Mouse (Mus musculus) lung, embryonic 16.5 days (tissue): ENCODE results near the gene Hnrnpd. TPM values are rescaled to one million over a fixed set of nuclear protein-coding genes. Genes with fewer than 3 reads are reported as not detected.

Source experiments
- ATAC-seq: fragments of 200-750 bp; cut with Nextera tagmentation; 2 replicates; pipeline ENCODE4 v1.8.0; 2017; ENCODE audit warnings: low read depth, mild to moderate bottlenecking, moderate library complexity
- H3K27ac ChIP-seq: fragments of 300-500 bp; sonication (generic); 2 replicates; pipeline ENCODE4 v1.5.1; 2014; ENCODE audit warnings: mild to moderate bottlenecking, control low read depth, low read length
- H3K27me3 ChIP-seq: fragments of 300-500 bp; sonication (generic); 2 replicates; pipeline ENCODE4 v1.6.1; 2014; ENCODE audit warnings: low read depth, low read length, mixed read lengths; ENCODE audit not compliant: control insufficient read depth, insufficient read depth
- H3K36me3 ChIP-seq: fragments of 300-500 bp; sonication (generic); 2 replicates; pipeline ENCODE4 v1.6.1; 2014; ENCODE audit warnings: low read length; ENCODE audit not compliant: control insufficient read depth, insufficient read depth
- H3K4me1 ChIP-seq: fragments of 300-500 bp; sonication (generic); replicated peaks from 2 replicates; pipeline ENCODE4 v1.6.1; 2014; ENCODE audit warnings: low read length, mixed read lengths; ENCODE audit not compliant: control insufficient read depth, insufficient read depth
- H3K4me2 ChIP-seq: fragments of 300-500 bp; sonication (generic); 2 replicates; pipeline ENCODE4 v1.6.1; 2014; ENCODE audit warnings: low read depth, low read length, control low read depth
- H3K4me3 ChIP-seq: fragments of 300-500 bp; sonication (generic); 2 replicates; pipeline ENCODE4 v1.5.1; 2014; ENCODE audit warnings: mild to moderate bottlenecking, low read length, control low read depth
- H3K9ac ChIP-seq: fragments of 300-500 bp; sonication (generic); 2 replicates; pipeline ENCODE4 v1.6.1; 2014; ENCODE audit warnings: low read length, control low read depth
- H3K9me3 ChIP-seq: fragments of 300-500 bp; sonication (generic); 2 replicates; pipeline ENCODE4 v1.6.1; 2016; ENCODE audit warnings: low read length; ENCODE audit not compliant: control insufficient read depth
- WGBS: fragments of 180-500 bp; shearing (Covaris S2); extraction: QIAGEN DNeasy Blood & Tissue Kit; methylation state at CpG from one replicate; pipeline ENCODE4 v1.1.7; 2014; 5-methylcytosine and 5-hydroxymethylcytosine counted together
- polyA plus RNA-seq: library from polyadenylated mRNA; unstranded; fragments of >200 nt; fragmentation: Nextera tagmentation; extraction: Ambion mirVana; gene quantifications from 2 replicates; pipeline ENCODE4 v1.2.1, GENCODE M21; 2015

The Hnrnpd gene
- 44.0 and 52.8 TPM in 2 replicates for polyA plus RNA-seq

DNA sequence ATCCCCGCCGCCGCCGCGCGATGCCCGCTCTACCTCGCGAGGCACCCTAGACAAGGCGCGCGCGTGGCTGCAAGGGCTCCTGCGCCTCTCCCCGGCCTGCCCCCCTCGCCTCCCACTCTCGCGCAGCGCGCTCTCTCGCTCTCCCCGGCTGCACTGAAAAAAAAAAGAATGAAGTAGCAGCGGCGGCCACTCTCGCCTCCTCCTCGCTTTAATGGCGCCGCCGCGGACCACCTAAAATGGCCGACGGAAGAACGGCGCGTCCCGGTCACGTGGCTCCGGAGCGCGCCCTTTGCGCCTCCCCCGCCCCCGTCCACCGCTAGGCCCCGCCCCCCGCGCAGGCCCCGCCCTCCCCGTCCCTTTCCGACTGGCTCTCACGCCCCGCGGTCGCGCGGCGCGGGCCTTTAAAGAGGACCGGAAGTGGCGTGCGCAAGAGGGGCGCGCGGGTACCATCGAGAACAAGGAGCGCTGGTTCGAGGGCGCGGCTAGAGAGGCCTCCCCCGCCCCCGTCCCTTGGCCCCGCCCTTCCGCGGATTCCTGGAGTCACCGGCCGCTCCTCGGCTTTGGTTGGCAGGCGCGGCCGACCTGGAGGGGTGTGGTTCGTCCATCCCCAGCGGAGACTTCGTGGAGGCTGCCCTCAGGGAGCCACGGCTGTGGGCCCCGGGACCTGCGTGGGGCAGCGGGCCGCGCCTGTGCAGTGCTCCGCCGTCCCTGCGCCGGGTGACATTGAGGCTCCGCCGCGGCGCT is at the start of gene Hnrnpd, which contains the start of gene 4930524J08Rik:
Gene Hnrnpd (minus strand): TSS at position 240 of the 744 bp plus-strand sequence.
Gene 4930524J08Rik (plus strand): TSS at position 363 of the 744 bp plus-strand sequence.
- Histone ChIP-seq H3K4me1 (peaks cover 18% of the 10 kb centered on the region), H3K27me3 (no peaks in the 10 kb centered on the region), H3K9ac (peak within 1 kb of the TSS; percentile 99), H3K9me3 (no peaks in the 10 kb centered on the region), H3K36me3 (no peaks in the 10 kb centered on the region), H3K27ac (peak within 1 kb of the TSS; percentile 99), H3K4me2 (peak within 1 kb of the TSS; percentile 70), H3K4me3 (peak within 1 kb of the TSS; percentile 97)
- under 1% methylated on average over 88 of the region's 97 CpGs for WGBS
- peak; percentile 97 for ATAC-seq

DNA sequence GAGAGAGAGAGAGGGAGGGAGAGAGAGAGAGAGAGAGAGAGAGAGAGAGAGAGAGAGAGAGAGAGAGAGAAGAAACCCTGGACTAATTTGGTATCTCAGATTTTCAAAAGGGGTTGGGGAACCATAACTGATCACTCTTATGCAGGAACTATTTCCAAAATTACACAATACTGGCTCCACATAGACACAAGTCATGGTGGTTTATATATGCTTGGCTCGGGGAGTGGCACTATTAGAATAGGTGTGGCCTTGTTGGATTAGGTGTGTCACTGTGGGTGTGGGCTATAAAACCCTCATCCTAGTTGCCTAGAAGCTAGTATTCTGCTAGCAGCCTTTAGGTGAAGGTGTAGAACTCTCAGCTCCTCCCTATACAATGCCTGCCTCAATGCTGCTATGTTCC is 46.1 kb upstream of the Hnrnpd start:
- Histone ChIP-seq H3K9ac (no peak overlapping the region), H3K9me3 (no peaks in the 10 kb centered on the region), H3K4me3 (no peak overlapping the region), H3K4me1 (peaks cover 4% of the 10 kb centered on the region), H3K27me3 (no peaks in the 10 kb centered on the region), H3K36me3 (no peaks in the 10 kb centered on the region), H3K4me2 (no peak overlapping the region), H3K27ac (no peak overlapping the region)
- ATAC-seq: no peak
- WGBS: 64% methylated on average over 1 of the region's 1 CpGs

DNA sequence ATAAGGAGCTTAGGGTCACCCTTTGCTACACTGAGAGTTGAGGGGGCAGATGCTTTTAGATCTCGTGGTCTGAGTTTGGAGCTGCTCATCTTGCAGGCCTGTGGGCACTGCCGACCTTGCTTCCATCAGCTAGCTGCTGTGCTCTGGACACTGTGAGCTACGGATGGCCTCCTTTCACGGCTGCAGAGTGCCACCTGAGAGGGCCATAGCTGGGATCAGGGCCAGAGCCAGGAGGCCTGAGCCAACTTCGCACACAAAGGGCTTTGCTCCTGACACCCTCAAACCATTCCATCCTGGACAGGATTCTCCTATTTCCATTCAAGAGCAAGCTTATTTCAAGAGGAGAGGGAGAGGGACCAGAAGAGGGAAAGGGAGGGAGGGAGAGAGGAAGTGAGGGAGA is 45.7 kb upstream of the Hnrnpd start:
- no peak overlapping the region for H3K27ac ChIP-seq
- H3K9ac ChIP-seq: no peak overlapping the region
- WGBS: 57% methylated on average over 5 of the region's 5 CpGs
- no peaks in the 10 kb centered on the region for H3K9me3 ChIP-seq
- H3K36me3 ChIP-seq: no peaks in the 10 kb centered on the region
- H3K4me1 ChIP-seq: no peaks in the 10 kb centered on the region
- no peak overlapping the region for H3K4me2 ChIP-seq
- ATAC-seq: no peak
- no peak overlapping the region for H3K4me3 ChIP-seq
- no peaks in the 10 kb centered on the region for H3K27me3 ChIP-seq

DNA sequence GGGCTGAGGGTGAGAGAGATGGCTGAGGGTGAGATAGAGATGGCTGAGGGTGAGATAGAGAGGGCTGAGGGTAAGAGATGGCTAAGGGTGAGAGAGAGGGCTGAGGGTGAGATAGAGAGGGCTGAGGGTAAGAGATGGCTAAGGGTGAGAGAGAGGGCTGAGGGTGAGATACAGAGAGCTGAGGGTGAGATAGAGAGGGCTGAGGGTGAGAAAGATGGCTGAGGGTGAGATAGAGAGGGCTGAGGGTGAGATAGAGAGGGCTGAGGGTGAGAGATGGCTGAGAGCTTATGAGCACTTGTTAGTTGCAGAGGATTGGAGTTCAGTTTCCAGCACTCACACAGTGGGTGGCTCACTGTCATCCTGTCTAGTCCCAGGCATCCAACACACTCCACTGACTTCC is 41.4 kb upstream of the Hnrnpd start:
- Histone ChIP-seq H3K9ac (no peak overlapping the region), H3K27me3 (no peaks in the 10 kb centered on the region), H3K4me2 (no peak overlapping the region), H3K4me3 (no peak overlapping the region), H3K4me1 (no peaks in the 10 kb centered on the region), H3K27ac (no peak overlapping the region), H3K36me3 (no peaks in the 10 kb centered on the region), H3K9me3 (no peaks in the 10 kb centered on the region)
- ATAC-seq: no peak

DNA sequence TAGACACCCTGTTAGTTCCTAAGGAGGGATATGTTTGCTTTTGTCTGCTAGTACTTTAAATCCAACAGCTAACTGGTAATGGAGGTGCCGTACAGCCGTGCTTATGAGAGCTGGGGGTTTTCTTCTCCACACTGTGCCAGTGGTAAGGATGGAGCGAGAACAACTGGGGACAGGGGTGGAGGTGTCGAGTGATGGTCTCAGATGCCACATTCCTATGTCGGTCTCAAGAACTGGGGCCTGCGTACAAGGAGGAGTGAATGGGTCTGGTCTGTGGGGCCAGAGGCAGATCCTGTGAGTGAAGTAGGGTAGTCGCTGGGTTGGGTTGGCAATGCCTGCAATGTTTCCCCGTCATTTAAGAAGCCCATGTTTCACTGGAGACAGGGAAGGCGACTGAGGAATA is 33.9 kb upstream of the Hnrnpd start:
- Histone ChIP-seq H3K4me2 (no peak overlapping the region), H3K4me1 (no peaks in the 10 kb centered on the region), H3K9ac (no peak overlapping the region), H3K4me3 (no peak overlapping the region), H3K27ac (no peak overlapping the region), H3K36me3 (no peaks in the 10 kb centered on the region), H3K9me3 (no peaks in the 10 kb centered on the region), H3K27me3 (no peaks in the 10 kb centered on the region)
- ATAC-seq: no peak
- WGBS: 54% methylated on average over 9 of the region's 9 CpGs

DNA sequence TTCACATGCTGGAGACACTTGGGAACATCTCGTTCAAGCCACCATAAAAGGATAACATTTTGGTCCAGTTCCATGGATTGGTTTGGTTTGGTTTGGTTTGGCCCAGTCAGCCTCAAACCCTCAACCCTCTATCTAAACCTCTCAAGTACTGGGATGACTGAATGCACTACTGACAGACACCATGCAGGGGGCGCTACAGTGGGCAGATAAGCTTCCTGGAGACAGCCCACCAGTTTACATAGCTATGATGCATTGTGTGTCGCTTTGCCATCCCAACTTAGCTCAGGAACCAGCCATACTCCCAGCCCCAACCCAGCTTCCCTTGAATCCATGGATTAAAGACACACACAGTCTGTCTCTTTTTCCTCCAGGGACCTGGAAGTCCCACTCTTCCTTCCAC is 29.7 kb upstream of the Hnrnpd start:
- no peak overlapping the region for H3K4me3 ChIP-seq
- H3K4me1 ChIP-seq: no peaks in the 10 kb centered on the region
- no peak overlapping the region for H3K27ac ChIP-seq
- H3K9me3 ChIP-seq: no peaks in the 10 kb centered on the region
- no peak for ATAC-seq
- no peak overlapping the region for H3K4me2 ChIP-seq
- H3K27me3 ChIP-seq: no peaks in the 10 kb centered on the region
- 48% methylated on average over 3 of the region's 3 CpGs for WGBS
- H3K9ac ChIP-seq: no peak overlapping the region
- H3K36me3 ChIP-seq: no peaks in the 10 kb centered on the region

DNA sequence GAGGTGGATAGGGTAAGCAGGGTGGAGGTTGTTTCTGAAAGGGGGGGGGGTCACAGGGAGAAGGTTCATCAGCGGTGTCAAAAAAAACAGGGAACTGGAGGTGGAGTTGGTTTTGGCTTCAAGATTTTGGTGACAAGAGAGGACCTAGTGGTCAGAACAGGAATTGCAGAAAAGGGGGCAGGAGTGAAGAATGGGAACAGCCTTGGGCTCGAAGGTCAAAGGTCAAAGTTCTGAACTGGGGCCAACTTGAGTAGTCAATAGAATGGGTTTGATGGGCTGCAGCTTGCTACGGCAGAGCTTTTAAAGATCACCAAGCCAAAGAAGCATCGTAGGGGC is 28.3 kb upstream of the Hnrnpd start:
- Histone ChIP-seq H3K27ac (no peak overlapping the region), H3K36me3 (no peaks in the 10 kb centered on the region), H3K4me3 (no peak overlapping the region), H3K9me3 (no peaks in the 10 kb centered on the region), H3K4me2 (no peak overlapping the region), H3K27me3 (no peaks in the 10 kb centered on the region), H3K9ac (no peak overlapping the region), H3K4me1 (no peaks in the 10 kb centered on the region)
- 81% methylated on average over 4 of the region's 4 CpGs for WGBS
- ATAC-seq: no peak

DNA sequence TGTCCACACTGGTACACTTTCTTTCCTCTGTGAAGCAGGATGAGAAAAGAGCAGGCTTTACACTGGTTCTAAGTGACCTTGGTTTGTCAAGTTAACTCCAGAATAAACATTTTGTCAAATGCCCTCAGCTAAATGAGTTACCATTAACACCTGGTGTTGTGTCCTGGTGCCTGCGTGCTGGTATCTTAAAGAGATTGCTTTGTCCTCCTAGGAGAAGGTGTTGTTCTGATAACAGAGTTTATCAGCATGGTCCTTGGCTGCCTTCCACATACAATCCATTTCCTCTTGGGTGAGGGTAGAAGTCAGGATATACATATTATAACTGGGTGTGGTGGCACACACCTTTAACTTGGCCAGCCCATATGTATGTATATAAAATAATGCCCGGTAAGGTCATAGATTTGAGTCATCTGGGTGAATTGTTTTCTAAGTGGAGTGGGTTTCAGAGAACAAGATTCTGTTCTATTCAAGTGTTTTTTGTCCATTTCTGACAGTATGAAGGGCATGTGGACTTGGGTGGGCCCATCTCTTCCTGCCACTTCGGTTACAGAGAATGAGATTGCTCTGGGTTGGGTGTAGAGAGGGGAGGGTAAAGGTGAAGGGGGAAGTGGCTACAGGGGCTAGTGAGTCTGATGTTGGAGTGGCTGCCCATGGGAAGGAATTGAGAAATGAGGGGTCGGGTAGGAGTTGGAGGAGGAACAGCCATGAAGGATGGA is 27.7 kb upstream of the Hnrnpd start:
- ATAC-seq: no peak
- Histone ChIP-seq H3K9ac (no peak overlapping the region), H3K27ac (no peak overlapping the region), H3K4me1 (no peaks in the 10 kb centered on the region), H3K4me2 (no peak overlapping the region), H3K4me3 (no peak overlapping the region), H3K9me3 (no peaks in the 10 kb centered on the region), H3K27me3 (no peaks in the 10 kb centered on the region), H3K36me3 (no peaks in the 10 kb centered on the region)
- 75% methylated on average over 4 of the region's 4 CpGs for WGBS

DNA sequence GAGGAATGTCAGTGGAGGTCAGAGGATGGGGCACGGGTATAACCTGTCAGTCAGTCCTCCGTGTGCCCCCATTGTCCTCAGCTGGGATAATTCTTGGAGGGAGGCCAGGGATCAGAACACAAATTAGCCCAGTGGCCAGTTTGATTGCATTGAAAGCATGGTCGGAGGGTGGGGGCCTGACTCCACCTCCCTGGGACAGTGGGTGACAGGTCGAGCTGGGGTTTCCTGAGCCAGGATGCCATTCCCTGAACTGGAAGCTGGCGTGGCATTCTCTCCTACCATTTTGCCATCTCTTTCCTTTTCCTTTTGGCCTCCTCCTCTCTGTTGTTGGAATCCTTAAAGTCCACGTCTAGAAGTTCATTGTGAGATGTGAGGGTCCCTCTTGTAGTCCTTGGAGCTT is 27.2 kb upstream of the Hnrnpd start:
- Histone ChIP-seq H3K9me3 (no peaks in the 10 kb centered on the region), H3K27me3 (no peaks in the 10 kb centered on the region), H3K9ac (no peak overlapping the region), H3K4me3 (no peak overlapping the region), H3K36me3 (no peaks in the 10 kb centered on the region), H3K4me2 (no peak overlapping the region), H3K27ac (no peak overlapping the region), H3K4me1 (no peaks in the 10 kb centered on the region)
- no peak for ATAC-seq
- WGBS: 71% methylated on average over 6 of the region's 6 CpGs
